Mouse (Mus musculus): ENCODE data around the gene Rusc2.

DNA sequence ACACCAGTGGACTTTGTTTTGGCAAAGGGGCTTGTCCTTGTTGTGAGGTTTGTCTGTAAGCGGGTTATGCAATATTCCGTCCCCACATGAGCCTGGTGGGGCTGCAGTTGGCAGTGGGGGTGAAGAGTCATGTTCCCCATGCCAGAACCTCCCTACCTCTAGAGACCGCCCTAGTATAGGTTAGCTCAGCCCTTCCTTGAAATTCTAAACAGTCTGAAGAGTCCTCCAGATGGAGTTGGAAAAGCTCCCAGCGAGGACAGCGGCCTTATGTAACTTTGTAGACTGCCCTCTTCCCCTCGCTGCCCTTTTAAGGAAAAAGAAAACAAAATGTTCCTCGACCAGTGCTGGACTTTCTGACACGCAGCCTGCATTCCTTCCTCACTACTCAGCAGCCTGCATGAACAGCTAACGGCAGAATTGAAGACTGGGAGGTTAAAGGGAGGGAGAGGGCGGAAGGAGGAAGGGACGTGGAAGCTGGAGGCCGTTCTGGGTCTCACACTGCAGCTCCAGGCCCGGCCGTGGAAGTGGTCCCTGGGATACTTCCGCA is 12.6 kb downstream of the Rusc2 start:
- TF ChIP-seq CTCF (IDR thresholded peaks at IDR 0.05; ENCODE audit: low read depth, low read length) (no peak), TAL1 (conservative IDR thresholded peaks at IDR 0.05; ENCODE audit: low read depth, low read length) (no peak), GATA1 (IDR thresholded peaks at IDR 0.05; ENCODE audit: borderline replicate concordance, low read length) (no peak), POLR2AphosphoS5 (IDR thresholded peaks at IDR 0.05; ENCODE audit: insufficient replicate concordance, low read depth, low read length) (no peak), GATA2 (IDR thresholded peaks at IDR 0.05; ENCODE audit: borderline replicate concordance, low read depth, low read length) (no peak)

Measured in G1E (cell line).